Mouse (Mus musculus) adrenal gland, postnatal 10 days (tissue): ENCODE measurements around the gene Msh4. TPM values are rescaled to one million over a fixed set of nuclear protein-coding genes. Genes with fewer than 3 reads are reported as not detected.
"Not testable (repeated sequence)": the region's sequence is repeated elsewhere in the genome, so short reads cannot be mapped to it uniquely, and the experiment has no call there.

Experiments
- DNase-seq: peaks from one replicate; pipeline ENCODE4 v3.0.0; 2021; ENCODE audit warnings: mixed read lengths
- total RNA-seq, 2 experiments: library from RNA; stranded (reverse); gene quantifications; 2 replicates each; pipeline ENCODE4 v1.2.3; 2021

The Msh4 gene
- total RNA-seq, 2 experiments from 2014 or later = 0.21 to 0.24 TPM

DNA sequence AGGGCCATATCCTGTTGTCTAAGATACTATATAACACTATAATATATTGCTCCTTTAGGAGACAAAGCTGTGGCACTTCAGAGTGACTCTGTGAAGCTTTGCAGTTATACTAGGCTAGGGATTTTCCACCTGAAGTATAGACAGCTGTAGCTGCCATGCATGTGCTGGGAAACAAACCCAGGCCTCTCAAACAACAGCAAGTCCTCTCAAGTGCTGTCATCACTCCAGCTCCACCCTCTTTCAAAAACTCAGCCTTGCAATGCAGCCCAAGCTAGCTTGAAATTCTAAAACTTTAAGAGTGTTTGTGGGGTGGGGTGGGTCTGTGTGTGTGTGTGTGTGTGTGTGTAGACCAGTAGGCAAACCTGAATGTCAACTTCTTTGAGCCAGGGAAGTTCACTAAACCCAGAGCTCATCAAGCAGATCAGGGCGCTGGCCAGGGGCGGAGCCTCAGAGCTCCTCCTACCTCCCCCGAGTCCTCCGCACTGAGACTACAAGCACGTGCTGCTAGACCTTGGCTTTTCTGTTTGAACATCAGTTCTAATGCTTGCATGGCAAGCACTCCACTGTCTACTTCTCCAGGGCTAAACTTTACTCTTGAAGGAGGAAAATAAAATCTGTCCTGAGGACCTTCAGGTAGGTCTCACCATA lies 56.4 kb downstream of the Msh4 start:
- DNase-seq = peak; percentile 36

DNA sequence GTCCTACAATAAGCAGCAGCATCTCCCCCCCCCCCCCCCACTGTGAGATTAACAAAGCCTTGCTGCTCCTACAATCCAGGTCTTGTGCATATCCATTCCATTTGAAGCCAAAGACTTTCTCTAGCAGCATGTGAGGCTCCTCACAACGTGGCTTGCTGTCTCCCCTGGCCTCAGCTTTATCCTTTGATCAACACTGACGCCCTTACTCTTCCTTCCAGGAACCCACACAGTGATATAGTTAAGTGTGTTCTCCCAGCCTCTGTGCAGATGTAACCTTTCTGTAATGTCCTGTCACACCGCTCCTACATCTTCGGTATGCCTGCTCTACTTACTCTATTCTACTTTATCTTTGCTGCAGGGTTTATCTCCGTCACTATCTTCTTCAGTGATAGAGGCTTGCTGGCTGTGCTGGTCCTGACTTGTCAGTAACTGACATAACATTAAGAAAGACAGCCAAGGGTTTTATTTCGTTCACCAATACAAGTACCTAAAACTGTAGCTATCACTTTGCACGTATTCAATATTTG lies 58.7 kb downstream of the Msh4 start:
- DNase-seq = no peak

DNA sequence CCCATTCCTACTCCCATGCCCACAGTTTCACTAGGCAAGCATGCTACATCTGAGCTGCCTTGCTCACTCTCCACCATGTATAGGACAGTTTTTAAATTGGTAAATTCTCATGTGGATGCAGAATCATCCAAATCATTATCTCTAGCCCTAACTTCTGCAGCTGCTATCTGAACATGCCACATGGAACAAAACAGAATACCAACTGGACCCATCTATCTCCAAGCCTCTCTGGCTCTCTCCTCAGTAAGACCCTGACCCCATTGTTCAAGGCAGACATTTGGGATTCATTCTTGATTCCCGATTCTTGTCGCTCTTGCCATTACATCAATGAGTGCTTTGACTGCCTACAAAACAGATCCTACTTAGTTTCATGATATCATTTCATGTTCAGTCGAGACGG lies 59.8 kb downstream of the Msh4 start:
- no peak for DNase-seq

DNA sequence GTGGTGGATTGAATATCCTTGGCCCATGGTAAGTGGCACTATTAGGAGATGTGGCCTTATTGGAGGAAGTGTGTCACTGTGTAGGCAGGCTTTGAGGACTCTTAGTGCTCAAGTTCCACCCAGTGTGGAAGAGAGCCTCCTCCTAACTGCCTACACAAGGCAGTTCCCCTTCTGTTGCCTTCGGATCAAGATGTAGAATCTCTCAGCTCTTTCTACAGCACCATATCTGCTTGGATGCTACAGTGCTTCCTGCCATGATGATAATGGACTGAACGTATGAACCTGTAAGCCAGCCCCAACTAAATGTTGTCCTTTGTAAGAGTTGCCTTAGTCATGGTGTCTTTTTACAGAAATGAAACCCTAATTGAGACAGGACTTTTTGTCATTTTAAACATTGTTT lies 60.4 kb downstream of the Msh4 start:
- DNase-seq = no peak

DNA sequence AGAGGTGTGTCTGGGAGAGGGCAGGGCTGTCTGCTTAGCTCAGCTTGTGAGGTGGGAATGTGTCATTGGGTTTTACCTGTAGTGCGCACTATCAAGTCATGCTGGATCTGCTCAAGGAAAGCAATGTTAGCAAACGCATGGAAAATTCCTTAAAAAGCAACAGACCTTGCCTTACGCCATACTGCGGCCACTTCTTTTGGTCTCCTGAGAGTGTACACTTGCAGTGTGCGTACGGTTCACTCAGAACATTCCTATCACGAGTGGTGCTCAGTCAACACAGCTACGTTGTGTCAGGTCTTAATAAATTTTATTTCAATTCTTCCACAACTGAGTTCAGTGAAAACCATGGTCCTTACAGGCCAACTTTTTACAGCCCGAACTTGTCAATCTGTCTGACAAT lies 61.2 kb downstream of the Msh4 start:
- DNase-seq = no peak

DNA sequence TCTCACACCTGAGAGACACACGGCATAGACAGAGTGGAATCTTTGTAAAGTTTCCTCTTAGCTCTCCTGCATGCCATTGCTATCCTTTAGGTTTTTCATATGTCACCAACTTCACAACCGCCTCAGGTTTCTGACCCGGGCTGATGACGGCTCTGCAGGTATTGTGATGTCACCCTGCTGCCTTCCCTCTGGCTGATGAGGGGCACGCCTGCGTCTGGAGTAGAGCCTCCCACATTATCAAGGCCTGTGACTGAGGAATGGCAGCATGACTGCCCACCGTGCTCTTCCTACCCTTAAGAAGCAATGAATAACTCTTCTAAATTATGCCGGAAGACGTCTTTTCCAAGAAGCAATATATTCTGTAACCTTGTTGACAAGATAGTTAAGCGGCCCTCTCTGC lies 61.9 kb downstream of the Msh4 start, which contains the start of gene Asb17:
Gene Asb17, plus strand, starts transcription at position 180 of the 400 bp plus-strand sequence.
- no peak for DNase-seq

DNA sequence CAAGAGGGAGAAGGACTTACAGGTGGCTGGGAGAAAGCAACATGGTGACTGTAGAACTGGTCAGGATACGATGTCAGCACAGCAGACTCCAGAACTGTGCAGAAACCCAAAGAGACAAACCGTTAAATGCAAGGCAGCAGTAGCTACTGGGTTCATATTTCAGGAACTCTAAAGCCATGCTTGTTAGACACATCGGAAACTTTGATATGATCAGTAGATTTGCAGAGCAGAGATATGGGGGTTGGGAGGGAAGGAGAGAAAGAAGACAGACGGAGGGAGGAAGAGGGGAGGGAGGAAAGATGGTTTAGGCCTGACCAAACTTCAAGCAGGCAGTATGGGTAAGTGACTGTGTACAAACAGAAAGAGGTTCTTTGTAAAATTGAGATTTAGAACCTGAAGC lies 68.3 kb downstream of the Msh4 start:
- DNase-seq = no peak

DNA sequence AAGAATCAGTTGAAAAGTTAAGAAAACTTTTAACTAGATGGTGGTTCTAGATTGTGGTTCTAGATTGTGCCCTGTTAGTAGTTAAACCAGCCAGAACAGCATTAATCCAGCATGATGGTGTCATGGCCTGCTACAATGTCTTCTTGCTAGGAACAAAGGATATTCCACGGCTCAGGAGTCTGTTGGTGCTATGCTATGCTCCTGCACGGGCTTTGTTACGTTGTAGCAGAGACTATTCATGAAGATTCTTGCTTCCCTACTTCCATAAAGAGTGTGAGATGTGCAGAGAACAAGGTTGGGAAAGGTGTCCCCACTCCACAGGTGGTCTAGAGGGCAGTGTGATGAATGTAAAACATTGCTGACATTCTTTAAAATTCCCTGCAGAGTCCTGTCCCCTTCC lies 69.6 kb downstream of the Msh4 start:
- DNase-seq = no peak

DNA sequence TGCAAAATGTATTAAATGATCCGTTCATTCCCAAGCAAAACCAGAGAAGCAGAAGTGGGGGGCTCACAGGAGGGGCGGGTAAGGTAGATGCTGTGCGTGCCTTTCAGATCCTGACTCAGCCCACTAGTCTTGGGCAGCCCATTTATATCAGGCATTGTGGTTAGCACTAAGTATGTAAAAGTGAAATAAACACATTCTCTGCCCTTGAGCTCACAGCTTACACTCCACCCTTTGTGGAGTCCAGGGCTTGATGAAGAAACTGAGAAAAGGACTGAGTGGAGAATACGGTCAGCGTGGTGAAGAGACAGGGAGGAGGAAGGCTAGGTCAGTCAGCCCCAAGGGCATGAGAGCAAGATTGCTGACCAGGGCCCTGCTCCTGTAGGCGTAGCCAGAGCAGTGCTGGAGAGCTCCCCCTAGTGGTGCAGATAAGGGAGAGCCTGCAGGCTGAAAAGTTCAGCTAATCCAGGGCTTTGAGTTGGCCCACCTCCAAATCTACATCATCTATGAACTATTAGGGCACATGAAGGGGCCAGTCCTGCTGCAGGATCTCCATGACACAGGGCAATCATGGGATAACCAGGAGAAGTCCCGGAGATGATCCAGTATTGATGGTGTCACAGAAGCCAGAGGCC lies 70.4 kb downstream of the Msh4 start:
- peak; percentile 87 for DNase-seq

DNA sequence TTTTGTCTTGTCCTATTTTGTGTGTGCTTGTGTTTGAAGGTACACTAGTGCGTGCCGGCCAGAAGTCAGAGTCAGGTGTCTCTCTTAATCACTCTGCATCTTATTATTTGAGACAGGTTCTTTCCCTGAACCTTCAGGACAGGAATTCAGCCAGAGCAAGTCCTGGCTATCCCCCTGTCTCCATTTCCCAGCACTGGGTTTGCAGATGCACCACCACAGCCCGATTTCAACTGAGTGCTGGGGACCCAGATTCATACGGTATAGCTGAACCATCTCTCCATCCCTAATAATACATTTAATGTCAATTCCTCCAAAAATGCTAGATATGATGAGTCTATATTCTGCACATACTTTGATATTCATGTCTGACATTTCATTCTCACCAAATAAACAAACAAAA lies 71.9 kb downstream of the Msh4 start:
- no peak for DNase-seq

DNA sequence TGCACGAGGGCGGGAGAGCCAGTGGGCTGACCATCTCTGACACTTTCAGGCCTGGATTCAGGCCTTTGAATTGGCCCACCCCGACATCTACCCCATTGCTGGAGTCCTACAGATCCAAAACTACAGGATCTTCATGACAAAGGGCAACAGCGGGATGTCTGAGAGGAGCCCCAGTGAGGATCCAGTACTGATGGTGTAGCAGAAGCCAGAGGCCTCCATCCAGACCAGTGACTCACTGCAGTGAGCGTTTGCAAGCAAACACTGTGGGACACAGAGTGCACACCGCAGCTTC lies 73.3 kb downstream of the Msh4 start:
- DNase-seq = no peak

DNA sequence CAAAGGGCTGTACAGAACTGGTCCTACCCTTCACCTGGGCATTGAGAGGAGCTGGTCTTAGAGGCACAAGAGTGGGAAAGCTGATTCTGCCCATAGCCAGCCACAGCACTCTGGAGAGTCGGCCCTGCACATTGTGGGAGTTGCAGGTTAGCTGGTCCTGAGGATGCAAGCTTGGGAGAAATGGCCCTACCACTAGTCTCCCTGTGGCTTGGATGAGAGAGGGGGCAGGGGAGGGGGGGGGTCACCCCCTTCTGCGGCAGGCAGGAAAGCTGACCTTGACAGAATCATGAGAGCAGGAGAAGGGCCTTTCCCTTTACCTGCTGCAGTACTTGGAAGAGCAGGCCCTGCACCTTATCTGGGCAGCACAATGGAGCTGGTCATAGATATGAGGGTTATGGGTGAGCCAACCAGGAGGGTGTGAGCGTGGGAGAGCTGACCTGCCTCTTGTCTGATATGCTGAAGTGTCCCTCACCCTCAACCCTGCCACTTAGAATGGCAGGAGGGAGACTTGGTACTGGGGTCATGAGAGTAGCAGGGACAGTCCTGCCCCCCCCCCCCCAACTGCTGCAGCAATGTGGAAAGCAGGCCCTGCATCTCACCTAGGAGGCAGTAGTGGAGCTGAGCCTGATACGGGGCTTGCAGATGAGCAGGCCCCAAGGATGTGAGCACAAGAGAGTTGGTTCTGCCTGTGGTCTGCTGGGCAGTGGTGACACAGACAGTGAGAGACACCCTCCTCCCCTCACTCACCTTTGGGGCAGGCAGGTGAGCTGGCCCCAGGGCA lies 73.9 kb downstream of the Msh4 start:
- no peak for DNase-seq

DNA sequence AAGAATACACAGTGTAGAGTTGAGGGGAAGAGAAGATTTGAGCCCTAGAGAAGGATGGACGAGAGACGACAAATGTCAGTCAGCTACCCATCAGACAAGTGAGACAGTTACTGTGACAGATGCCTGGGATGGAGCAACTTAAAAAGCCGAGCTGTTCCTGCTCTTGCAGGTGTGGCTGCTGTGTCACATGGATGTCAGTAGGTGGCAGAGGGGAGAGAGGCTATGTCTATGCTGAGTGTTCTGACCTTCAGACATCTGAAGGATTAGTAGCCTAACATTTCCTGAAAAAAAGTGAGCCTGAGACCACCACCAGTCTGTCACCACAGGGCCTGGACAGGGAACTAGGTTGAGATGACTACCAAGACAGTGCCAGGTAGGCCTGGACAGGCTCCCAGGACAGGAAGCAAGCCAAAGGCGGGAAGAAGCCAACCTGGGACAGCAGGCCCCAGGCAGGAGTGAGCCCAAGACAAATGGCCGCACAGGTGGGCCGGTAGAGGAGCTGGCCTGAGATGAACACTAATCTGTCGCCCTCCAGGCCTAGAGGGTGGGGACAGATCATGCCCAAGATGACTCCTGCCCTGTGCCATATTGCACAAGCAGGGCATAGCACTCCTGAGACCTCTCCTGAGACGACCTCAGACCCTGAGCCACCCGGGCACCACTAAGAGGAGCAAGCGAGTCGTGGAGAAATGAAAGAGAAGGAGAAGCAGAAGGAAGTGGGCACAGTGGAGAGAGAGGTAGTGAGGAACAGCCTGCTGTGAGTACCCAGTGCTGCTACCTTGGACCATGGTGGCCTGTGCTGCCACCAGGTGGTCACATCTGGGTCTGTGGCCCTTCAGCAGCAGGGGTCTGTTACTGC lies 74.7 kb downstream of the Msh4 start:
- peak; percentile 14 for DNase-seq

DNA sequence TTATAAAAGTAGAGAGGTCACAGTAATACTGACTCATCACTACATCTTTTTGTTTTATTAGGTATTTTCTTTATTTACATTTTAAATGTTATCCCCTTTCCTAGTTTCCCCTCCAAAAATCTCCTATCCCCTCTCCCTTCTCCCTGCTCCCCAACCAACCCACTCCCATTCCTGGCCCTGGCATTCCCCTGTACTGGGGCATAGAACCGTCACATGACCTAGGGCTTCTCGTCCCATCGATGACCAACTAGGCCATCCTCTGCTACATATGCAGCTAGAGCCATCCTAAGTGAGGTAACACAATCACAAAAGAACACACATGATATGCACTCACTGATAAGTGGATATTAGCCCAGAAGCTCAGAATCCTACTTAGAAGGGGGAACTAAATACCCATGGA lies 76.2 kb downstream of the Msh4 start:
- not testable (repeated sequence) for DNase-seq

DNA sequence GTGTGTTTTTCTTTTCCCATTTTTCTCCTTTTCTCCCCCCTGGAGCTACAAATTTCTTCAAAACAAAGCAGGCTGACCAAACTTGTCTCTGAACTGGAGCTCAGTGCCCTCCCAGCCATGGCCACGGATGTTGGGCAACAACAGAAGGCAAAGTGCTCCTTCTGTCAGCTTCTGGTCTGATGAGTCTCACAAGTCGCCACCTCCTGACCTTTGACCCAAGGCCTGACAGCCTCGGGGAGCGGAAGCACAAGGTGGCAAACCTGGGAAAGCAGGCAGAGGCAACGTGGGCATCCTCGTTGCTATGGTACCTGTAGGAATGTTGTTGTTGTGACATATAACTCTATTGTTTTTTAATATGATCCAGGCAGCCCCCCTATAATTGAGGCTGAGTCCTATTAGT lies 79.3 kb downstream of the Msh4 start:
- DNase-seq = no peak

DNA sequence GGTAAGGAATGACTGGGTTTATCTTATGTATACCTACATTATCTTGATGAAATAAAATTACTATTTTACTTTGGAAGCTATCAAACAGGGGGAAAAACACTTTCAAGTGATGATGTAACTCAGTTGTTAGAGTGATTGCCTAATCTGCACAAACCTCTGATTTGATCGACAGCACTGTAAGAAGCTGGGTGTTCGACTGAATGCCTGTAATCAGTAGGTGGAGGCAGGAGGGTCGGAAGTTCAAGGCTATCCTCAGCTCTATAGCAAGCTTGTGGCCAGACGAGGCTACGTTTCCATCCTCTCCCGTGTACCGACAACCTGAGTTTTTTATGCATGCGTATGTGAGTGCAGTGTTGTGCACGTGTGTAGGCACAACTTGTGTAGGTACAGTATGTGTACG lies 80.7 kb downstream of the Msh4 start:
- DNase-seq = no peak

DNA sequence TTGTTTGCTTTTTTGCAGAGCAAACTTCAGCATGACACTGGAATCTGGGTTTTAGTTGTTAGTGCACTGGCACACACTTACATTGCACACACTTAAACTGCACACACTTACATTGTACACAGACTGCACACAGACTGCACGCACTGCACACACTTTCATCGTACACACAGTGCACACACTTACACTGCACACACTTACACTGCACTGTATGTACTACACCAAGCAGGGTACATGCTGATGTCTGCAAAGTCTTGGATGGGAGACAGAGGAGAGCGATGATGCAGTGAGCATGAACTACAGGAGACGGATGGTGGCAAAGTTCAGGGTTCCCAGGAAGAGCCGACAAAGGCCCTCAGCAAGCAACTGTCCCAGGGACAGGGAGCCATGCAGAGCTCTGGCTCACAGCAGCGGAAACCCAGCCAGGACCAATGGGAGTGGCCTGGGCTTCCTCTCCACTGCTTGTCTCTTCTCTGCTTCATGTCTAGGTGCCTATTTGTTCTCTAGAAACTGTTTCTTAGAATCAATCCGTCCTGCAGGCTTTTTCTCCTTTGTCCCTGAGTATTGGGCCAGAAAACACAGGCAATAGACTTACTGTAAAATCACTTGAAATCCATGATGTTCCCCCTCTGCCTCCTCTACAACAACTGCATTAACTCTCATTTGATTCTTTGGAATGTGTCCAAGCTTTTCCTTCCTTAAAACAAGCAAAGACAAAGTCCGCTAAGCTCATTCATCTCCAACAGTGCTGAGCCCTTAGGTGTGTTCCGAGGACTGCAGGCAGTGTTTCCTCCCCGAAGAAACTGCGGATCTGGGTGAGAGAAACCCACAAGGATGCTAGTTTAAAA lies 82.0 kb downstream of the Msh4 start:
- peak; percentile 30 for DNase-seq

DNA sequence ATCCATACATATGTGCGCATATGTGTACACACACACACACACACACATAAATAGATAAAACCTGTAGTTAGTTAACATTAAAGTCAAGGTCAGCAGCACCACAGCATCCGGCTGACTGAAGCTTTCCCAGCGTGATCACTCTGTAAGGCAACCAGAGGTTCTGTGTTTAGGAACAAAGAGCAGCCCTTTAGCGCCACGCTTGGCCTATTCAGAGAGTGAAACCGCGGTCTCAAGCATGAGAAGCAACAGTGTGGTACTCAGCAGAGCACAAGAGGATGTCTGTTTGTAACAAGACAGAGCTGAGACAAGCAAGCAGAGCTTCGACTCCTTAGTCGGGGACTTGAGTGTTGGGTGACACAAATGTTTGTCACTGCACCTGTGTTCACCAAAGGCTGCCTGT lies 86.5 kb downstream of the Msh4 start:
- no peak for DNase-seq

DNA sequence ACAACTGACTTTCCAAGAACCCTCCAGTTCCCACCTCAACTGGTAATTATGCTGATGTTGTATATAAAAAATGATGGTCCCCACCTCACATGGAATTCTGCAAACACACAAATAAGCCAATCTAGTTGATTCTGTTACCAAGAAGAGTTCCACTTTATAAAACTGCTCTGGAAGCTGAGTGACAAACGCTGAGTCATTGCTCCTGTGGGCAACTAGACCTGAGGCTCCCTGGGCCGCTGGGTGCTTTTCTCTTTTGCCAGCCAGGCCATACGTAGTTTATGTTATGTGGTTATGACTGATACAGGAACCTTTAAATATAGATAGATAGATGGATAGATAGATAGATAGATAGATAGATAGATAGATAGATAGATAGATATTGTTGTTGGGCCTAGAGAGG lies 87.2 kb downstream of the Msh4 start:
- no peak for DNase-seq

DNA sequence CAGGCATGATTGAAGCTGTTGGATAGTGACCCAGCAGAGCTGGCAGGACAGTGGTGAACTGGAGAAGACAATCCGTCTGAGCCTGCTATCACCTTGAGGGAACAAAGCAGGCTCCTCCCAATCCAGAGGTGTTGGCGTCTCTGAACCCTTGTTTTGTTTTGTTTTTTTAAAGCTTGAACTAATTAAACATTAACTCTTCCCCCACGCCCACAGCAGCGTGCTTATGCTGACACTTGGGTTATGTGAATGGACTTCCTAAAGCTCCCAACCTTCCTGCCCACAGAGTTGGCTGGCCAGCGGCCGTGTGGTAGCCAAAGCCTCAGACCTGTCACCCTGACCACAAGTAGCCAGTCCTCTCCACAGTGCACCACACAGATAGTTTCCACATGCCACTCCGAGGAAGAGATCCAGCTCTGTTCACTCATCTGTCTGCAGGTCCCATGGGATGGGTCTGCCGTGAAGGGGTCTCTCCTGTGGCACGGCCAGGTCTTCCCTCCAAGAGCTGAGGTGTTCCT lies 88.5 kb downstream of the Msh4 start:
- DNase-seq = no peak

DNA sequence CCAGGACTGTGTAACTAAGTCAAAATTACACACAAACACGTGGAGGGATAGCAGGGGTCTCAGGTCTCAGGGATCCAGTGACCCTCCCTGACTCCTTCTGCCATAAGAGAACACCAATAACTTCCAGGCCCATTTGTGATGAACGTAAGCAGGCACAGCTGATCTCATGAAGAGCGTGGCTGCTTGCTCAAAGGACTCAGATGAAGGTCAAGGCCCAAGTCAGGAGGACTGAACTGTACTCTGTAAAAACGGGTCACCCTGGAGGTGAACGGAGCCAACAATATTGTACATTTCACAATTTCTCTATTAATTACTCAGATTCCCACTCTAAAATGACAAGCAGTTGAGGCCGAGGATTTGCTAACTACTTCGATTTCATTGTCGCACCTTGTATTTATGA lies 91.9 kb downstream of the Msh4 start:
- peak; percentile 4 for DNase-seq
